Mouse (Mus musculus) small intestine, adult 2 months (tissue): ENCODE data around the gene Pam.

ENCODE experiments used
- CTCF ChIP-seq: fragments of 200-500 bp; IDR thresholded peaks from 2 replicates; pipeline ENCODE4 v1.5.1; 2012; ENCODE audit warnings: low read depth, mild to moderate bottlenecking, control low read depth, inconsistent platforms, low read length, moderate library complexity, mixed read lengths; ENCODE audit not compliant: insufficient replicate concordance, insufficient read length; ENCODE audit errors: extremely low read depth
- POLR2A ChIP-seq: fragments of 200-500 bp; IDR thresholded peaks from 2 replicates; pipeline ENCODE4 v1.6.1; 2012; ENCODE audit warnings: low read depth, mild to moderate bottlenecking, control low read depth, inconsistent platforms, low read length, moderate library complexity

DNA sequence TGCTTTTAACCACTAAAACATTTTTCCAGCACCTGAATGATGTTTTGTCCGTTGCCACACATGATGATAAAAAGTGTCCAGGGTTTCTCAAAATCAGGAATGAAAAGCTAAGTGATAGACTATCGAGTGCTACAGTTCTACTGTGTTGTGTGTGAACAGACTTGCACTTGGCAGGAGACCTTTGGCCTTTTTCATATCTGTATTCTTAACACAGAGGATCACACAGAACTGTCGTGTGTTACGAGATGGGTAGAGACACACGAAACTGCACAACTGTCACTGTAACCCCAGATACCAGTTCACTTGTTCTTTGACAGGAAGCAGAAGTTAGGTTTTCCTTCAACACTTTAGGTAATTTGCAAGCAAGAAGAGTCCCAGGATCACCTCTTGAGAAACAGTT lies 232.7 kb downstream of the Pam start:
- TF ChIP-seq POLR2A (no peak), CTCF (no peak)
